Mouse (Mus musculus): ENCODE measurements around the gene Megf11.

Gene Megf11

GRCm38 (mm10) chr9:64395238-64395920, 10.0 kb downstream of the Megf11 start:
- no peak for DNase-seq

- peak; percentile 51 for DNase-seq
Measured at GRCm38 (mm10) chr9:64397108-64397507, 11.7 kb downstream of the Megf11 start.

- DNase-seq, result no peak
Measured at GRCm38 (mm10) chr9:64399121-64399520, 13.7 kb downstream of the Megf11 start.

GRCm38 (mm10) chr9:64402141-64402540, 16.7 kb downstream of the Megf11 start:
- no peak for DNase-seq

GRCm38 (mm10) chr9:64406841-64407240, 21.4 kb downstream of the Megf11 start:
- no peak for DNase-seq

- DNase-seq, result no peak
Measured at GRCm38 (mm10) chr9:64407390-64407970, 22.1 kb downstream of the Megf11 start.

GRCm38 (mm10) chr9:64408821-64409220, 23.4 kb downstream of the Megf11 start:
- DNase-seq, result no peak

- no peak for DNase-seq
Measured at GRCm38 (mm10) chr9:64420471-64420870, 35.0 kb downstream of the Megf11 start.

- DNase-seq, result no peak
Measured at GRCm38 (mm10) chr9:64421986-64422616, 36.7 kb downstream of the Megf11 start.

- DNase-seq, result no peak
Measured at GRCm38 (mm10) chr9:64423912-64424311, 38.5 kb downstream of the Megf11 start.

- no peak for DNase-seq
Measured at GRCm38 (mm10) chr9:64436121-64436520, 50.7 kb downstream of the Megf11 start.

GRCm38 (mm10) chr9:64440101-64440500, 54.7 kb downstream of the Megf11 start:
- no peak for DNase-seq

GRCm38 (mm10) chr9:64445981-64446380, 60.6 kb downstream of the Megf11 start:
- no peak for DNase-seq

- no peak for DNase-seq
Measured at GRCm38 (mm10) chr9:64447070-64447469, 61.6 kb downstream of the Megf11 start.

- no peak for DNase-seq
Measured at GRCm38 (mm10) chr9:64447522-64447921, 62.1 kb downstream of the Megf11 start.

- no peak for DNase-seq
Measured at GRCm38 (mm10) chr9:64452769-64453168, 67.3 kb downstream of the Megf11 start.

- no peak for DNase-seq
Measured at GRCm38 (mm10) chr9:64454196-64454595, 68.8 kb downstream of the Megf11 start.

GRCm38 (mm10) chr9:64455910-64456309, 70.5 kb downstream of the Megf11 start:
- DNase-seq, result no peak

GRCm38 (mm10) chr9:64457596-64457995, 72.2 kb downstream of the Megf11 start:
- no peak for DNase-seq

- no peak for DNase-seq
Measured at GRCm38 (mm10) chr9:64461568-64462308, 76.3 kb downstream of the Megf11 start.

GRCm38 (mm10) chr9:64462870-64463269, 77.4 kb downstream of the Megf11 start:
- no peak for DNase-seq

GRCm38 (mm10) chr9:64466090-64466489, 80.7 kb downstream of the Megf11 start:
- no peak for DNase-seq

GRCm38 (mm10) chr9:64466564-64466963, 81.1 kb downstream of the Megf11 start:
- DNase-seq, result no peak

- no peak for DNase-seq
Measured at GRCm38 (mm10) chr9:64470806-64471205, 85.4 kb downstream of the Megf11 start.

Data from thymus, postnatal 14 days (tissue).